Mouse (Mus musculus): ENCODE data around the gene Hk1.

Gene Hk1

GRCm38 (mm10) chr10:62321457-62321856 is 58.3 kb downstream of the Hk1 start:
- DNase-seq (ENCODE audit: extremely low read depth, insufficient read length, low spot score), result no peak

DNA sequence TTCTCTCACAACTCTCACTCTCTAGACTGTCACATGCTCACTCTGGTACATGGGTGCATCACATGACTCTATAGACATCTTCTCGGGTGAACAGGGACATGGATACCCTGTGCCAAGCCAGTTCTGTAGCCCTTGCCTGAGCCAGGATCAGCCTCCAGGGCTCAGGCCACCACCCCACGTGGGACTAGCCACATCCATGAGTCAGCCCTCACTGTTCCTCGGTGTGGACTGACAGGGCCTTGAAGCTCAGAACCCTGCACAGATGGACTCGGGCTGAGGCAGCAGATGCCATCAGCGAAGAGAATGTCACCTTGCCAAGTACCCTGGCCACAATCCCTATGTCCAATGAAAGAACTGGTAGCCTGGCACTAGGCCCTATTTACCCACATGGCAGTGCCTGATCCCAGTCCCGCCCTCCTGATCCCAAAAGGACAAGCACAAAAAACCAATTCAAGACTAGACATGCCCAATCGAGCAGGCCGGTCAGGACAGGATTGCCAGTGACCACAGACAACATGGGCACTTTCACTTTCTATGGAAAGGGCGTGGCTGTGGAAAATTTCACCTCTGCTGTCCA is 59.2 kb downstream of the Hk1 start:
- peak; percentile 94 for DNase-seq (ENCODE audit: extremely low read depth, insufficient read length, low spot score)

GRCm38 (mm10) chr10:62319154-62319553 is 60.6 kb downstream of the Hk1 start:
- no peak for DNase-seq (ENCODE audit: extremely low read depth, insufficient read length, low spot score)

GRCm38 (mm10) chr10:62316467-62316866 is 63.2 kb downstream of the Hk1 start:
- no peak for DNase-seq (ENCODE audit: extremely low read depth, insufficient read length, low spot score)

DNA sequence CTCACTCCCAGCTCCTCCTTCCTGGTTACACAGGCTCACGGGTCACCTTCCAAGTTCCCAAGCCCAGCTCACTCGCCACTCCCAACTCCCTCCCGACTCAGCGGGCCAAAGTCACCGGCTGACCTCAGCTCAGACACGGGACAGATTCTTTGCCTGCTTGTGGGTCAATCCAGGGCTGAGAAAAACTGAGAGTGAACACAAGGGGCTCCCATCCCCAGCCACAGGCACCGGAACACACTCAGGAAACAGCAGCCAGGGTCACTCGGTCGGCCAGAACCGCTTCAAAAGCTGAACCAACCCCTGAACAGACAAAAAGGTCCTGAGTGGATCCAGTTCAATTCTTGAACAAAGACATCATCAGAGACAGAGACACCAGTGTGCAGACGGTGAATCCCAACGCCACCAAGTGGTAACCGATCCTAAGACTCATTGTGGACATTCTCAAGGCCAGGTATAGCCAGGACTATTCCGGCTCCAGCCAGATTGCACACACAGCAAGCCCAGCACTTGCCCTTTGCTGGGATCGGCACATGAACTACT is 65.8 kb downstream of the Hk1 start:
- DNase-seq (ENCODE audit: extremely low read depth, insufficient read length, low spot score), result no peak

DNA sequence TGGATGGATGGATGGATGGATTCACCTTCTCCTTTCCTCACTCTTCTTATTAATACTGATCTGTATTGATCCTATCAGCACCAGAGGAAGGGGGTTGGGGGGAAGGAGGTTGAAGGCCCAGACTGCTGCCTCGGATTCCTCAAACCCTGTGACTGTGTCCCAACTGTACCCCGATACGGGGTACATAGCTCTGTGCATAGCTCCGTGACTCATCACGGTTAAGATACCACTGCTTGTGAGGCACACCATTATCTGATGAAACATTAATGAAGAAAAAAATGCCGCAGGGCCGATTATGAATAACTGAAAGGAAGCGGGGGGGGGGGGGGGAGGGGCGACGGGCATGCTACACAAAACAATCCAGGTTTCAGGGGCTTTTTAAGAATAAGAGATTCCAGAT is 66.6 kb downstream of the Hk1 start:
- DNase-seq (ENCODE audit: extremely low read depth, insufficient read length, low spot score), result no peak

DNA sequence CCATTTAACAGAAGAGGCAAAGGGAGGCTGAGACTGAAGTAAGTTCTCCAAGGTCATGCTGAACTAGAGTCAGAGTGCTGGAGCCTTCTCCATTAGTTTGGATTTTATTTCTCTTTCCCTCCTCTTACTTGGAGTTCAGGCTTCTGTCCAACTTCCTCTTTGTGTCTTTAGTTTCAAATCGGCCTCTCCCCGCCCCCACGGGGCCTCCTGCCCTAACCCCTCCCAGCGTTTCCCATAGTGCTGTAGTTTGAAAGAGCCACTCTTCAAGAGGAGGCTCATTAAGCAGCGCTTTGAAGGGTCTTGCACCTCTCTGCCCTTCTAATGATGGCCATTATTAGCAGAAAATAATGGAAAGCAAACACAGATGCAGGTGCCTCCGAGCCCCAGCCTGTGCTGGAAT is 68.2 kb downstream of the Hk1 start:
- DNase-seq (ENCODE audit: extremely low read depth, insufficient read length, low spot score), result no peak

DNA sequence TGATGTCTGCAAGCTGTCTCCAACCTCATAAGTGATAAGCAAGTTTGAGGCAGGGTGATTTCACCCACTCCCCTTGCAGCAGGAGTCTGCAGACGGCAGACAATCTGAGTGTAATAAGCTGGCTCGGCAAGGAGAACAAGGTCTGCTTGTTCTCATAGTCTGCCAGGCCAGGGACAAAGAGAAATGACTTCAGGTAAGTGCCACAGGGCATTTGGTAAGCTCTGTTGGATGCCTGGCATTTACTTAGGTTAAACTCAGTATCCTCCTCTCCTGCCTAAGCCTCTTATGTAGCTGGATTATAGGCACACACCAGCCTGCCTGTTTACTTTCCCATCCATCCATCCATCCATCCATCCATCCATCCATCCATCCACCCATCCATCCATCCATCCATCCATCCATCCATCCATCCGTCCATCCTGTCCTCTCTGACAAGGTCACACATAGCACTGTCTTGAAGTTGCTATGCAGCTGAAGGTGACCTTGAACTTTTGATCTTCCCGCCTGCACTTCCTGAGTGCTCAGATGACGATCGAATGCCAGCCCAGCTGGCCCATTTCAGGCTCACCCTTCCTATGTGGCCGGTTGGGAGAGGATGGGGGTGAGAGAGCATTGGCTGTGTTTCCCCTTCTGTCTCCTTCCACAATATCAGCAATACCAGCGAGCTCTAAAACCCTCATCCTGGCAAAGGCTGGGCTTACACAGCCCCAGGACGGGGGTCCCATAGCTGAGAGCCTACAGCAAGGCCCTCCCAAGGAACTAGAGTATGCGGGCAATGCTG is 69.3 kb downstream of the Hk1 start:
- DNase-seq (ENCODE audit: extremely low read depth, insufficient read length, low spot score), result no peak

DNA sequence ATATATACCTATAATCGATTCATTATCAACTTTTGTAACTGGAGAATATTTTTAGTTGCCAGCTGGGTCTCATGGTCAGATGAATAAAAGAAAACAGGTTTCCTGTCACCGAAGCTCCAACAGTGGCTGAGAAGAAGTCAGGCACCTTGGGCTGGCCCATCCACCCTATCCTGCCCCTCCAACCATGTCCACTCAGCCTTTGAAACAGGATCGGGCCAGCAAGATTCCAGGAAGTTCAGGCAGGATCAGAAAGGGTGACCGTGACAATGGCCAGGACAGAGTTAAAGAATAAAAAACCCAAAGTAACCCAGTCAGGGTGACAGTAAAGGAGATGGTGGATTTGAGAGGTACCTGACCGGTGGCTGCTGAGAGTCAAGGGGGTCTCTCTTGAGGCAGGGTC is 70.1 kb downstream of the Hk1 start:
- DNase-seq (ENCODE audit: extremely low read depth, insufficient read length, low spot score), result no peak

GRCm38 (mm10) chr10:62308896-62309491 is 70.7 kb downstream of the Hk1 start:
- DNase-seq (ENCODE audit: extremely low read depth, insufficient read length, low spot score), result no peak

DNA sequence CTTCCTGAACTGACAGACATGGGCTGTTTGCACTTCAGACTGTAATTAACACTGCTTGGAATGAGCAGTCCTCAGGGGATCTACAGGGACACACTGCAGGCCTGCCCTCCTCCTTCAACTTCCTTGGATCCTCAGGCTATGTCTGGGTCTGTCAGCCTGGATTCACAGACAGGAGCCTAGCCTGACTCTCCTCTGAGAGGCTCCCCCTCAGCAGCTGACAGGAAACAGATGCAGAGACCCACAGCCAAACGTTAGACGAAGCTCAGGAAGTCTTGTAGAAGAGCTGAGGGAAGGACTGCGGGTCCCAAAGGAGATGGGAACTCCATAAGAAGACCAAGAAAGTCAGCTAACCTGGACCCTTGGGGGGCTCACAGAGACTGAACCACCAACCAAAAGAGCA is 73.2 kb downstream of the Hk1 start:
- no peak for DNase-seq (ENCODE audit: extremely low read depth, insufficient read length, low spot score)

DNA sequence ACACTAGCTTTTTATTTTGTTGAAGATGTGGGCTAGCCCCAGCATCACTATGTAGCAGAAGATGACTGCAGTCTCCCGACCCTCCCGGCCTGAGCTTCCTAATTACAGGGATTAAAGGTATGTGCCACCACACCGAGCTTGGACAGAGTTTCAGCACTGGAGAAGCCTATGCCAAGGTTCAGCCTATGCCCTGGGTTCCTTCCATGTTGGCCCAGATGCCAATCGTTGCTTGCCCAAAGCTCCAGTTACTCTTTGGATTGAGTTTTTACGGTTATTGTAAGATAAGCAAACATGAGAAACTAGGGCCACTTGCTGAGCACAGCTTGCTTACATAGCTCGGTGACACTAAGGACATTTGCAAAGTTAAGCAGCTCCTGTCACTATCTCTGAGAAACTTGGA is 74.6 kb downstream of the Hk1 start:
- DNase-seq (ENCODE audit: extremely low read depth, insufficient read length, low spot score), result no peak

DNA sequence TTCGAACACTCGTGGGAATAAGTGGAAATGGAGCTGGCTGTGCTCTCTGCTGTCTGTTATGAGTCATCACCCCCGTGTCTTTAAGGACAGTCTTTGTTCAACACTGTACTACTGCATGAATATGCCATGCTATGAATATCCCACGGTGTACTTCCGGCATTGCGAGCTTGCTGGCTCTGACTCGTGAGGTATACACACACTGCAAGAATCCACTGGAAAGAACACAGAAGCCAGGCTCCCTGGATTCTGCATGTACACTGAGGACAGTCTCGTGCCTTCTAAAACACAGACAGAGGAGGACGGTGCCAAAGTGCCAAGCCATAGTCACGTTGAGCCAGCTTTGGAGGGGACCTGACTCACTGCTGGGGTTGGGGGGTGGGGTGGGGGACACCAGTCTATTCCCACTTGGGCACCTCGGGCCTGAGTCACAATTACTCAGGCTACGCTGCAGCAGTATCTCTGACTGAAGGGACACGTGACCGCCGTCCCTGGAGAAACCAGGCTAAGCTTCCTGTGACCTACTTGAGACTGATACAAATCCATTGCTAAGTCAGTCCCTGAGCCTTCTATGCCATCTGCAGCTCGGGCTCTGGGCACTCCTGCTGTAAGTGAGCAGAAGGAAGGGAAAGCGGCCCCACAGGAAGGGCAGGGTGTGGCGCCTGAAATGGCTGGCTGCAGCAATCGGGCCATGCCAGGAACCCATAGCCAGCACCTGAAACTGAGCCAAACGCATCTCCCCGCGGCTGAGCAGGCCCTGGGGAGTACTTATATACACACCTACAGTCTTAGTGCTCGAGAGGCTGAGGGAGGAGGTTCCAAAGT is 79.5 kb downstream of the Hk1 start:
- DNase-seq (ENCODE audit: extremely low read depth, insufficient read length, low spot score), result peak; percentile 88

DNA sequence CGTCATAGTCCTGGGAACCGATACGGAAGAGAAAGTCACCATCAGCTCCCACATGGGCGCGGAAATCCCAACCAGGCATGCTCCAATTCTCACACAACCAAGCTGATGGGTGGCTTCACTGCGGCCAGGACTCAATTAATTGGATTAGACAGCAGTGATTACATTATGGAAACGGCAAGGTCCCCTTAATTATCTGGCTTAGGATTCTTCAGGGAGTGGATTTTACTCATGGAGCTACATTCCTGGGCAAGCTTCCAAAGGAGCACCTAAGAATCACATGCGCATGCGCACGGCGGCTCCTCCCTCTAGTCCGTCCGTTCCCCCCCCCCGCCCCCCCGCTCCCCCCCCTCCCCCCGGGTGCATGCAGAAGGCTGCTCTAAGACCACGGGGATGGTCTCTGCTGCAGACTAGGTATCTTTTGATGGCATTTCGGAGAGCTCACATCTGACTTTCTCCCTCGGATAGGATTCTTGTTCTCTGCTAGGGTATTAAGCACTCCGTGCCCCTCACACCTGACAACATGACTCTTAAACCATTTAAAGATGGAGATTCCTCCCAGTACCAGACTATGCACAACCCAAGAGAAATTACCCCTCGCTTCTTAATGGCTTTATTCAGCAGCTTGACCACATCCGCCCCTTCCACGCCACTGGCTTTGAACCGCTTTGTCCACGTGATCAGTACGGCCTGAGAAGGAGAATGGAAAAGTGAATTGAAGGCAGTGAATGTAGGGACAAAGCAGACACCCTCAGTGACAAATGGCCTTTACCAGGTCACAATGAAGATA is 83.4 kb downstream of the Hk1 start:
- DNase-seq (ENCODE audit: extremely low read depth, insufficient read length, low spot score), result no peak

DNA sequence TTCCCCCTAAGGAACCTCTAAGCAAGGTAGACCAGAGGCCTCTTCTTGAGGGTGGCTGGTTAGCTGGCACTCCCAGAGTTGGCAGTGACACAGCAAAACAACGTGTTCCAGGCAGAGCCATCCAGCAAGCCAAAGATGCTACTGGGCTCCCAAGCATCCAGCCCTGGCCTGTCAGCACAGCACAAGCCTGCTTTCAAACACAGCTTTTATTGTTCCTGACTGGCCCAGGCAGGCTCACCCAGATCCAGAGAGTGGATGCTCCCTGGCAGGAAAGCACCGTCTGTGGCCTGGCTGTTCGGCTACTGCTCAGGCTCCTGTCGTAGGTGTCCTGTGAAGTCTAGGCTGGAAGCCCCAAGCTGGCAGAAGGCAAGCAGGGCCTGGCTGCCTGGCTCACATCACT is 85.6 kb downstream of the Hk1 start:
- no peak for DNase-seq (ENCODE audit: extremely low read depth, insufficient read length, low spot score)

- no peak for DNase-seq (ENCODE audit: extremely low read depth, insufficient read length, low spot score)
Observed at GRCm38 (mm10) chr10:62287460-62288124, 92.1 kb downstream of the Hk1 start.

DNA sequence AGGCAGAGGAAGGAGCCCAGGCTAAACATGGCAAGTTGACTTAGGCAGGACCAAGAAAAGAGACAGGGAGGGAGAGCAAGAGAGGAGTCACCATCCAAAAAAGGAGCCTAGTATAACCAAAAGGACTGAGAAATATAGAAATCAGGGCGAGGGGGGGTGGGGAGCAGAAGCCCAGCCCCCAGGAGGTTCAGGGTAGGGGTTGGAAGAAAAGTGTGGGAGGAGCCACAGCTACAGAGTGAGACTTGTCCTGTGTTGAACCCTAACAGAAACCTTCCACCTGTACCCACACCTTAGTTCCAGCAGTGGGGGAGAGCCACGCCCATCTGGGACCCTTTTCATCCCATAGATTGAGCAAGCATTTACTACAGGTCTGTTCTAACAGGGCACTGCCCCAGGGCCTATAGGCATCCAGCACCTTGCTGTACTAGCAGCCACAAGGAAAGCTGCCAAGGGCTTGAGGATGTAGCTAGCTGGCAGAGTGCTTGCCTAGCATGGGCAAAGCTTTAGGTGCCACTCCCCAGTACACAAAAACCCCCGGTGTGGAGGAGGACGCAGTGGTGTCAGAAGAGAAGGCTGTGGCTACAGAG is 96.4 kb downstream of the Hk1 start:
- DNase-seq (ENCODE audit: extremely low read depth, insufficient read length, low spot score), result no peak

DNA sequence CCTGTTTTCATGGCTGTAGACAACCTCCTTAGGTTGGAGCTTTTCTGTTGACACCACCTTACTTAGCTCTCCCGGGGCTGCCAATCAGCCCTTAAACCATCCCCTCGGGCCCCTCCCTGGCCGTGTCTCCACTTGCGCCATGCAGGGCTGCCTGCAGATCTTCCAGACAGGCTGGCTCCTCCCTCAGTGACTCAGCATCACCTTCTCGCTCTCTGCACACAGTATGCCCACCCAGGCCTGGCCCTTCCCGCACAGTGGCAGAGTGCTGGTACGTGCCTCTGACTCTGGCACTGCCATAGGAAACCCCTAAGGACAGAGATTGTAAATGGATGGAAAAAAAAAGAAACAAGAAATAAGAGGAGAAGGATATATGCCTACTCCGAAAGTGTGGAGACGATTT is 96.9 kb downstream of the Hk1 start:
- DNase-seq (ENCODE audit: extremely low read depth, insufficient read length, low spot score), result no peak

- DNase-seq (ENCODE audit: extremely low read depth, insufficient read length, low spot score), result no peak
Observed at GRCm38 (mm10) chr10:62279671-62280070, 100.0 kb downstream of the Hk1 start.

All from 3134 (cell line).